Mouse (Mus musculus) spleen, postnatal 10 days (tissue): ENCODE measurements around the gene Vill.

ENCODE experiments used
- DNase-seq, 2 experiments: peaks; one replicate each; pipeline ENCODE4 v3.0.0; 2021 to 2022; ENCODE audit warnings: low spot score in 2 of 2

The Vill gene

GRCm38 (mm10) chr9:119109685-119110353 is 57.2 kb downstream of the Vill start:
- no peak for DNase-seq

- no peak for DNase-seq
Measured at GRCm38 (mm10) chr9:119110640-119111039, 58.1 kb downstream of the Vill start.

- no peak for DNase-seq
Measured at GRCm38 (mm10) chr9:119114911-119115310, 62.3 kb downstream of the Vill start.

- DNase-seq = no peak
Measured at GRCm38 (mm10) chr9:119119409-119120167, 67.0 kb downstream of the Vill start.

GRCm38 (mm10) chr9:119120168-119120560 is 67.6 kb downstream of the Vill start:
- no peak for DNase-seq
